Mouse (Mus musculus) bone marrow, adult 2 months (tissue): ENCODE data around the gene 2310039H08Rik.

Experiments
- CTCF ChIP-seq: fragments of 200-500 bp; IDR thresholded peaks from 2 replicates; pipeline ENCODE4 v1.5.1; 2011; ENCODE audit warnings: low read length, control low read depth; ENCODE audit not compliant: control insufficient read depth, insufficient read depth
- POLR2A ChIP-seq: fragments of 200-500 bp; IDR thresholded peaks from 2 replicates; pipeline ENCODE4 v1.6.1; 2011; ENCODE audit warnings: low read depth, mild to moderate bottlenecking, control low read depth, low read length, borderline replicate concordance; ENCODE audit not compliant: control insufficient read depth

- TF ChIP-seq CTCF: no peak
- no peak for TF ChIP-seq POLR2A
Measured at GRCm38 (mm10) chr17:46763544-46763943, 8.9 kb upstream of the 2310039H08Rik start, which contains the start of gene Ptcra.
